Mouse (Mus musculus) kidney, adult 8-10 months (tissue): ENCODE measurements around the gene Tspan4.

Experiments used
- DNase-seq, 2 experiments: peaks; one replicate each; pipeline ENCODE4 v3.0.0; 2022

Tspan4 gene

DNA sequence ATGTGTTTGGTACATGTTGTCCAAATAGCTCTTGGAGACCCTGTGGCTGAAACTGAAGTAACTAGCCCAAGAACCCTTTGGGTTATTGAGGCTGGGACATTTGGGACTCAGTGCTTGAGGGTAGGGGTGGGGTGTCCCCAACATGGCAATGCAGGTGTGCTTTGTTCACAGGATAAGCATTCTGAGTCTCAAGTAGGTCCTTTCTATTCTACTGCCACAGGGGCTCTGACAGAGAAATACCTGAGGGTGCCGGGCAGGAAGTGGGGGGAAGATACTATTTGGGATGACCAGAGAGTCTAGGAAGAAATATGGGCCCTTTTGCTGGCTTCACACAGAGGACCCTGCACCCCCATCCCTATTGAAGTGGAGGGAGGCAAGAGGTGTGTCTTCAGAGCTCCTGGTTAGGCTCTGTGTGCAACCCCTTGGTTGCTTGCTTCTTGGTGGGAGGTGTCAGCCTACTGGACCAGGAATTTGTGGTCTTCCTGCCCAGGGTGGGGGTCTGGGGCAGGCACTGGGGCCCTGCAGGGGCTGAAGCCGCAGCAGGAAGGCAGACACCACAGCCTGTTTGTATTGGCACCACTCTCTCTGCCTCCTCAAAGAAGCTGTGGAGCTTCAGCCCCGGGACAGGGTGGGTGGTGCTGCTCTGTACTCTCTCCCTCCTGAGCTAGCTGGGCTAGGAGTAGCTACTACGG, 2.7 kb downstream of the Tspan4 start:
- DNase-seq = peak in 1 of 2 experiments; percentile 35

- DNase-seq = no peak
Measured at GRCm38 (mm10) chr7:141478270-141478748, 3.3 kb downstream of the Tspan4 start.

DNA sequence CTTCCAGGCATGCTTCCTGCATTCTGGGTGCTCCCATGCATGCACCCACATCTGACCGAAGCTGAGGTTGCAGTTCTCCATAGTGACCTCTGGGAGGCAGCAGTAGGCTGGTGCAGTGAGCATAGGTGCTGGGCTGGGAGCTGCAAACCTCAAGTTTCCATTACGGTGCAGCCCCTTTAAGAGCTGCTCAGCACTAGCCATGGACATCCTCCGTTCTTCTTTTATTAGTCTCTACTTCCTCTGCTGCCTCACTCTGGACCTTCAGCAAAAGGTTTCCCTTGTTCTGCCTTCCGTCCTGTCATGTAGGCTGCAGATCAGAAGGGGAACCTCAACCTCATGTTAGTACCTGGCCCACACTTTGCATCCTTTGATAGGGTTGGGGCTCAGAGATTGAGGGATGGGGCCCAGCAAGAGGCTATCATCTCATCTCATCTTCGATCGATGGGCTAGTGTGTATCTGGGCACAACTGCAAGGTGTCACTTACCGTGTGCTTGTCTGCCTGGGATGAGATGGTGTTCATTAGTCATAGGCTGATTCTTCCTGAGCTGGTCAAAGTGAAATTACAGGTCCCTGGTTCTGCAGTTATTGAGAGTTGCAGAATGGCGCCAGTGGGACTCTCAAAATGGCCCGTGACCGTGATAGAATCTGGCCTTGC, 5.9 kb downstream of the Tspan4 start:
- peak; percentile 71 to 75 for DNase-seq

DNA sequence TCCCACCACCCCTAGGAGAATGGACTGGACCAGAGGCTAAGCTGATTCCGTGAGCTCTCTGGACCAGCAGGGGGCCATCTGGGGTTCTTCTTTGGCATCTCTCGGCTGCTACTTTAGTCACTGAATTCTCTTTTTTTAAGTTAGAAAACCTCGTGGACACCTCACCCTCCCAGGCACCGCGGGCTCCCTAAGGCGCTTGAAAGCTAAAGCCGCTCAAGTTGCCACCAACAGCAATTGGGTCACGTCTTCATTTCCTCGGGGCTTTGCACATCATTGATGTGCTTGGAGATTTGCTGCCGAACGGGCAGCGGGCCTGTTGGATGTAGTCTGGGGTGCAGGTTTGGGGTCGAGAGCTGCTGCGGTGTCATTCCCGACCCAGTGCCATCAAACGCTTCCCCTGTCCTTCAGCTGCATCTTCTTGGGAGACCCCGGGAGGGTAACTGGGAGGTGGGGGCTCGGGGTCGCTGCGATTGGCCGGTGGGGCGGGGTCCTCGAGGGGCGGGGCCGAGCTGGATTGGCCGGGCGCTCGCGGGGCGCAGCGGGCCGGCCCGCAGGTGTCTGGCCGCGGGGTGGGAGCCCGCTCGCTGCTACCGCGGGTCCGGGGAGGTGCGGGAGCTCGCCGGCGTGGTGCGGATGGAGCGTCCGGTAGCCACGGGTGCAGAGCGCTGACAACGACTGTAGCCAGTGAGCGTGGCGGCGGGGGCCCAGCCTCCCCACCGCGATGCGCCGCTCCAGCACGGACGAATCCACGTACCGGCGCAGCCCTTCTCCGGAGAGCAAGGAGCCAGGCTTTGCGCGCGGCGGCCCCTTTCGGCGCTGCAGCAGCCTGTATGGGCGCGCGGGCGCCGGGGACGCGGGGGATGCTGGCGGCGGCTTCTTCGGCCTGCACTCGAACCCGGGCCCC, 6.7 kb downstream of the Tspan4 start:
- DNase-seq = peak in 1 of 2 experiments; percentile 52

GRCm38 (mm10) chr7:141482531-141483024, 7.5 kb downstream of the Tspan4 start:
- no peak for DNase-seq

DNA sequence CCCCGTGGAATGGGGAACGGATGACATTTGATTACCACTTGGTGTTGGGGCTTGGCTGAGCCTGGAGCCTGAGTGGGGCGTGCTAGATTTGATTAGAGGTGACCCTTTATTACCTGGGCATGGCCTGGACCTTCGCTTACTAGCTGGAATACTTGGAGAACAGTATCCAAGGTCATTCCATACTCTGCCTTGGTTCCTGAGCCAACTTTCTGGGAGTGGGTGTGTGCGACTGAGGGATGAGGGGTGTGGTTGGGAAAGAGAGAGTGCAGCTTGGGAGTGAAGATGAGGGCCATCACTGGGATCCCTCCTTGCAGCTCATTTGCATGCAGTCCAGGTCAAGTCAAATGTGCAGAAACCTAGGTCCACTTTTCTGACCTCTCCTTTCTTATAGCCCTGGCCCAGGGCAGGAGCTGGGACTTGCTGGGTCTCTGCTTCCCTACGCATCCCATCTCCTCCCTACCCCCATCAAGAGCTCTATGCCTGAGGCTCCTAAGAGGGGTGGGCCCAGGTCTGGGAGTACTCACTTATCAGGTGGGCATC, 8.1 kb downstream of the Tspan4 start:
- DNase-seq = no peak

DNA sequence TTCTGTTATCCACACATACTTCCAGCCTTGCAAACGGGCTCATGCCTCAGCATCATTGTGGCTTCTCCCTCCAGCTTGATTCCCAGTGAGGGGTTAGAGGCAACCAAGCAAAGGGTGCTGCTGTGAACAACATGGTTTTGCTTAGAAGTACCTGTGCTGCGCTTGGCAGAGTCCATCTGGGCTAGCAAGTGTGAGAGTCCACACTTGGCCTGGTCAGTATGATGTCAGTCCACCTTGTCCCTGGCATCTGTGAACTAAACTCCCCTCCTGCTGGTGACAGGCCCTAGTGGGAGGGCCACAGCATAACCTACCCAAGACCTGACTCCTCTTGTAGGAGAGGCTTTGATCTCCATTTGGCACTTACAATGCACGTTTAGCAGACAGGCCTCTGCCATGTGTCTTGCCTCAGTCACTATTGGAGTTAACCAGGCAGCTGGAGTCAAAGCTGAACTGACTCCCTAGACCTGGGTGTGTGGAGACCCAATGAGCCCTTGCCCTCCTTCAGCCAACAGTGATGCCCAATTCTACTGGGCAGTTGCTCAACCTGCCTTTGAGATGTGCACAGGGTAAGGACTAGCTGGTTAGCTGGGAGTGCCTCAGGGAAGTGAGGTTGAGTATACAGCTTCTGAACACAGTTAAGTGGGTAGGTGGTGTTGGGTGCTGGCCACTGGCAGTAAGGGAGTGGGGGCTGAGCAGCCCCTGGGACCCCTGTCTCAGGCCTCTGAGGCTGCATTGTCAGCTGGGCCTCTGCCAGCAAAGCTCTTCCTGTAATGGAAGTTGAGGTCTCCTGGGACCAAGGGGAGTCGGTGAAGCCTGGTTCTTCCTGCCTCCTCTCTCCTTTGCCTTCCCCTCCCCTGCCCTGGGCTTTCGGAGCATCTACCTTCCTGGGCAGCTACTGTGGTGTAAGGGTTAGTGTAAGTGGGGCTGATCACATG, 9.4 kb downstream of the Tspan4 start:
- DNase-seq = no peak

DNA sequence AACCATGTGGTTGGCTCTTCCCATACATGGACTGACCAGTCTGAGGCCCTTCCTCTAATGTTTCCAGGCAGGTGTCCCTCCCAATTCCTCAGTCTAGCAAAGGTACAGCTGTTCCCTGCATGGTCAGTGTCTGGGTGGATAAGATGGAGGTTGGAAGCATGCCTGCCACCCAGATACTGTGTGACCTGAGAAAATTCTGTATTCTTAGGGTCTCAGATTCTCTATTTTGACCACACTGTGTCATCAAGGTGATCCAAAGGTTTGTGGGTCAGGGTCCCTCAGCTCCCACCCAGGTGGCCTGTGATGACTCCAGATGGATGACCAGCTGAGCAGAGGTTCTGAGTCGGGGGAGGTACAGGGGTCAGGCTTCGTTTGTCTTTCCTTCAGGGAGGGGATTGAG, 10.1 kb downstream of the Tspan4 start:
- no peak for DNase-seq

DNA sequence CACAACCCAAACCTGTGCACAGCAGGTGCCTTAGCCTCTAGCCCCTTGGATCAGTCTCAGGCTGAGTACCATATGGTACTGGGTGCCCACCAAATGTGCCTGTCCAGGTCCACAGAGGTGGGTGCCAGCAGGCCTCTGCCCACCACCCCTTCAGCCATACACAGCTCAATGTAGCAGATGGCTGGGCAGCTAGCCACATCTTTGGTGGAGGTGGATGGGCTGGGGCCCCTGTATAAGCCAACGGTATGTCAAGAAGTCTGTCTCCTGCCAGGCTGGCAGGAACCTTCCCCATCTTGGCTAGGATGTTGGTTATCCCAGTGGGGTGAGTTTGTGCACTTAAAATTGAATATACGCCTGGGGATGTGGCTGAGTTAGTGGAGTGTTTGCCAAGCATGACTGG, 10.6 kb downstream of the Tspan4 start:
- no peak for DNase-seq

GRCm38 (mm10) chr7:141486239-141486638, 11.2 kb downstream of the Tspan4 start:
- no peak for DNase-seq

- no peak for DNase-seq
Measured at GRCm38 (mm10) chr7:141487141-141487540, 12.1 kb downstream of the Tspan4 start.

GRCm38 (mm10) chr7:141491151-141491550, 16.1 kb downstream of the Tspan4 start:
- DNase-seq = no peak

GRCm38 (mm10) chr7:141492738-141493137, 17.7 kb downstream of the Tspan4 start:
- DNase-seq = no peak

- no peak for DNase-seq
Measured at GRCm38 (mm10) chr7:141493729-141494128, 18.7 kb downstream of the Tspan4 start.

- no peak for DNase-seq
Measured at GRCm38 (mm10) chr7:141495379-141495778, 20.3 kb downstream of the Tspan4 start.

GRCm38 (mm10) chr7:141495940-141496339, 20.9 kb downstream of the Tspan4 start:
- no peak for DNase-seq

DNA sequence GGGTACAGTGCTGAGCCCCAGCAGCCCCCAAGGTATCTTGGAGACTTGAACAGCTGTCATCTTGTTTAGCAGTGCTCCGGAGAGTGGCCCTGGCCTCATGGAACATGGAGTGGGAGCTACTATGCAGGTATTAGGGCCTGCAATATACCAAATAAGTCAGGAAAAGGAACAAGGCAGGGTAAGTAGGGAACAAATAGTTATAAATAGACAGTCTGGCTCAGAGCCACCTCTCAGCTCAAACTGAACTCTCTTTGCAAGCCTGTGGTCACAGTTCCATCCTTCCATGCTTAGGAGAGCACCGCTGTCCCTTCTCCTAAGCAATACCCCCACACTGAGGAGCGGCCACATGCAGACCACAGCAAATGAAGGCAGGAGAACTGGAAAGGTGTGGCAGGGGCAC, 22.6 kb downstream of the Tspan4 start:
- DNase-seq = no peak

DNA sequence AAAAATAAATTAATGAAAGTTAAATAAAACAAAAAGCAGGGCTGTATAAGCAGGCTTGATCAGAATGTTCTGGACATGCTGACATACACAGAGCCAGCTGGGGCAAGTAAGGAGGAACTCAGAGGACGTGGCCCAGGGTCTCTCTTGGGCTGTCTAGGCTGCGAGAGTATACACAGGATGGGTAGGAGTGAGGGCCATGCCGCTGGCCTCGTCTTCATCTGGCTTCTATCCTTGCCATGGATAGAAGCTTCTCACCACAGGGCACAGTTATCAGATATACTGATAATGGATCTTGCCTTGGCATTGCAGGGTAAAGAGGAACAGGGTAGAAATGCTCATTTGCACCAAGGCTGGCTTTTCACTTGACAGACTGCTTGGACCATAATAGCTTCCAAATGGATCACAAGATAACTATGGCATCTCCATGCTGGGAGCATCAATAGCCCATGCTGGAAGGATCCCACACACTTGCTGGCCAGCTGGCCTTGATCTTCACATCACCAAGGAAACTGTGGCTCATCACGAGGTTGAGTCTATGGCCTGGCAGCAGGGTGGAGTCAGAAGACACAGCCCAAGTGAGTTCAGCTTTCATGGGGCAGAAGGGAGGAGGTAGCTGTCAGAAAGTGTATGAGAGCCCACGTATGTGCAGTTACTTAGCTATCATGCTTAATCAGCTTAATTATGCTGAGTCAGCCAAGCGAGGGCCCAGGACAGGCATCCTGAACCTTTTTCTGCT, 26.9 kb downstream of the Tspan4 start:
- no peak for DNase-seq

GRCm38 (mm10) chr7:141502556-141502905, 27.5 kb downstream of the Tspan4 start:
- DNase-seq = no peak

- DNase-seq = no peak
Measured at GRCm38 (mm10) chr7:141506278-141506677, 31.2 kb downstream of the Tspan4 start.

DNA sequence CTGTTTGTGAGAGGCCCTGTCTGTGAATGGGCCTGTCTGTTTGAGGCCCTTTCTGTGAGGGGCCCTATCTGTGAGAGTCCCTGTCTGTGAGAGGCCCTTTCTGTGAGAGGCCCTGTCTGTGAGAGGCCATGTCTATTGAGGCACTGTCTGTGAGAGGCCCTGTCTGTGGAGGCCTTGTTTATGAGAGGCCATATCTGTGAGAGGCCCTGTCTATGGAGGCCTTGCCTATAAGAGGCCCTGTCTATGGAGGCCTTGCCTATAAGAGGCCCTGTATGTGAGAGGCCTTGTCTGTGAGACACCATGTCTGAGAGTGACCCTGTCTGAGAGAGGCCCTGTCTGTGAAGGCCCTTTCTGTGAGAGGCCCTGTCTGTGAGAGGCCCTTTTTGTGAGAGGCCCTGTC, 33.1 kb downstream of the Tspan4 start:
- DNase-seq = no peak
